Mouse (Mus musculus): ENCODE measurements at regions not wholly inside any gene's neighbourhood (a gene's known extent, or its start where the extent isn't known, plus 50 kb on each side); places are given as distances from the start of the nearest gene placed in this dataset.

- TF ChIP-seq POLR2A (IDR thresholded peaks at IDR 0.05; ENCODE audit: low read depth, low read length) (no peak), CTCF (conservative IDR thresholded peaks at IDR 0.05; ENCODE audit: insufficient read depth, insufficient read length, low read depth, low read length) (no peak)
- H3K4me1 ChIP-seq (ENCODE audit: control insufficient read depth, insufficient read depth, low read length): no peaks in the 10 kb centered on the region
- 80% methylated on average over 4 of the region's 4 CpGs for WGBS
- H3K4me3 ChIP-seq (ENCODE audit: insufficient read depth, low read depth, low read length): no peak overlapping the region
- no peak overlapping the region for H3K27ac ChIP-seq (ENCODE audit: insufficient read depth, low read depth, low read length)
- no peaks in the 10 kb centered on the region for H3K36me3 ChIP-seq (ENCODE audit: control insufficient read depth, insufficient read depth, low read length)
- no peak for DNase-seq
- no peaks in the 10 kb centered on the region for H3K27me3 ChIP-seq (replicated peaks; ENCODE audit: control insufficient read depth, insufficient read depth, low read length)
Measured at GRCm38 (mm10) chr9:117814661-117815060, 184.9 kb upstream of the Rbms3 start.

- H3K4me3 ChIP-seq (ENCODE audit: insufficient read depth, low read depth, low read length): no peak overlapping the region
- peak; percentile 31 for DNase-seq
- 58% methylated on average over 9 of the region's 9 CpGs for WGBS
- H3K36me3 ChIP-seq (ENCODE audit: control insufficient read depth, insufficient read depth, low read length): no peaks in the 10 kb centered on the region
- no peaks in the 10 kb centered on the region for H3K27me3 ChIP-seq (replicated peaks; ENCODE audit: control insufficient read depth, insufficient read depth, low read length)
- TF ChIP-seq POLR2A (IDR thresholded peaks at IDR 0.05; ENCODE audit: low read depth, low read length) (no peak), CTCF (conservative IDR thresholded peaks at IDR 0.05; ENCODE audit: insufficient read depth, insufficient read length, low read depth, low read length) (no peak)
- no peaks in the 10 kb centered on the region for H3K4me1 ChIP-seq (ENCODE audit: control insufficient read depth, insufficient read depth, low read length)
- no peak overlapping the region for H3K27ac ChIP-seq (ENCODE audit: insufficient read depth, low read depth, low read length)
Measured at GRCm38 (mm10) chr9:117813216-117813615, 183.5 kb upstream of the Rbms3 start.

GRCm38 (mm10) chr9:117805812-117806211, 176.1 kb upstream of the Rbms3 start:
- Histone ChIP-seq H3K27me3 (replicated peaks; ENCODE audit: control insufficient read depth, insufficient read depth, low read length) (no peaks in the 10 kb centered on the region), H3K4me3 (ENCODE audit: insufficient read depth, low read depth, low read length) (no peak overlapping the region), H3K36me3 (ENCODE audit: control insufficient read depth, insufficient read depth, low read length) (no peaks in the 10 kb centered on the region), H3K27ac (ENCODE audit: insufficient read depth, low read depth, low read length) (no peak overlapping the region), H3K4me1 (ENCODE audit: control insufficient read depth, insufficient read depth, low read length) (no peaks in the 10 kb centered on the region)
- DNase-seq: no peak
- TF ChIP-seq CTCF (conservative IDR thresholded peaks at IDR 0.05; ENCODE audit: insufficient read depth, insufficient read length, low read depth, low read length) (no peak), POLR2A (IDR thresholded peaks at IDR 0.05; ENCODE audit: low read depth, low read length) (no peak)
- WGBS: 57% methylated on average over 9 of the region's 9 CpGs

GRCm38 (mm10) chr9:117784186-117784591, 154.5 kb upstream of the Rbms3 start:
- no peak for DNase-seq
- Histone ChIP-seq H3K27me3 (replicated peaks; ENCODE audit: control insufficient read depth, insufficient read depth, low read length) (no peaks in the 10 kb centered on the region), H3K4me3 (ENCODE audit: insufficient read depth, low read depth, low read length) (no peak overlapping the region), H3K27ac (ENCODE audit: insufficient read depth, low read depth, low read length) (no peak overlapping the region), H3K36me3 (ENCODE audit: control insufficient read depth, insufficient read depth, low read length) (no peaks in the 10 kb centered on the region), H3K4me1 (ENCODE audit: control insufficient read depth, insufficient read depth, low read length) (no peaks in the 10 kb centered on the region)
- WGBS: 33% methylated on average over 5 of the region's 5 CpGs
- no peak for TF ChIP-seq POLR2A (IDR thresholded peaks at IDR 0.05; ENCODE audit: low read depth, low read length)
- no peak for TF ChIP-seq CTCF (conservative IDR thresholded peaks at IDR 0.05; ENCODE audit: insufficient read depth, insufficient read length, low read depth, low read length)

GRCm38 (mm10) chr9:117754651-117755050, 124.9 kb upstream of the Rbms3 start:
- Histone ChIP-seq H3K4me3 (ENCODE audit: insufficient read depth, low read depth, low read length) (no peak overlapping the region), H3K27me3 (replicated peaks; ENCODE audit: control insufficient read depth, insufficient read depth, low read length) (no peaks in the 10 kb centered on the region), H3K4me1 (ENCODE audit: control insufficient read depth, insufficient read depth, low read length) (no peaks in the 10 kb centered on the region), H3K27ac (ENCODE audit: insufficient read depth, low read depth, low read length) (no peak overlapping the region), H3K36me3 (ENCODE audit: control insufficient read depth, insufficient read depth, low read length) (no peaks in the 10 kb centered on the region)
- no peak for TF ChIP-seq CTCF (conservative IDR thresholded peaks at IDR 0.05; ENCODE audit: insufficient read depth, insufficient read length, low read depth, low read length)
- no peak for TF ChIP-seq POLR2A (IDR thresholded peaks at IDR 0.05; ENCODE audit: low read depth, low read length)
- DNase-seq: no peak
- WGBS: 89% methylated on average over 6 of the region's 6 CpGs

GRCm38 (mm10) chr9:117753466-117753865, 123.8 kb upstream of the Rbms3 start:
- no peaks in the 10 kb centered on the region for H3K27me3 ChIP-seq (replicated peaks; ENCODE audit: control insufficient read depth, insufficient read depth, low read length)
- TF ChIP-seq POLR2A (IDR thresholded peaks at IDR 0.05; ENCODE audit: low read depth, low read length): no peak
- TF ChIP-seq CTCF (conservative IDR thresholded peaks at IDR 0.05; ENCODE audit: insufficient read depth, insufficient read length, low read depth, low read length): no peak
- no peak overlapping the region for H3K27ac ChIP-seq (ENCODE audit: insufficient read depth, low read depth, low read length)
- no peaks in the 10 kb centered on the region for H3K4me1 ChIP-seq (ENCODE audit: control insufficient read depth, insufficient read depth, low read length)
- H3K36me3 ChIP-seq (ENCODE audit: control insufficient read depth, insufficient read depth, low read length): no peaks in the 10 kb centered on the region
- no peak for DNase-seq
- no peak overlapping the region for H3K4me3 ChIP-seq (ENCODE audit: insufficient read depth, low read depth, low read length)
- 68% methylated on average over 3 of the region's 3 CpGs for WGBS

GRCm38 (mm10) chr9:117744906-117745305, 115.2 kb upstream of the Rbms3 start:
- no peak for TF ChIP-seq CTCF (conservative IDR thresholded peaks at IDR 0.05; ENCODE audit: insufficient read depth, insufficient read length, low read depth, low read length)
- no peak for TF ChIP-seq POLR2A (IDR thresholded peaks at IDR 0.05; ENCODE audit: low read depth, low read length)
- H3K27me3 ChIP-seq (replicated peaks; ENCODE audit: control insufficient read depth, insufficient read depth, low read length): no peaks in the 10 kb centered on the region
- no peaks in the 10 kb centered on the region for H3K4me1 ChIP-seq (ENCODE audit: control insufficient read depth, insufficient read depth, low read length)
- DNase-seq: no peak
- no peaks in the 10 kb centered on the region for H3K36me3 ChIP-seq (ENCODE audit: control insufficient read depth, insufficient read depth, low read length)
- whole genome bisulfite sequencing: 81% methylated on average over 8 of the region's 8 CpGs
- H3K4me3 ChIP-seq (ENCODE audit: insufficient read depth, low read depth, low read length): no peak overlapping the region
- no peak overlapping the region for H3K27ac ChIP-seq (ENCODE audit: insufficient read depth, low read depth, low read length)

GRCm38 (mm10) chr9:117729366-117729765, 99.7 kb upstream of the Rbms3 start:
- TF ChIP-seq CTCF (conservative IDR thresholded peaks at IDR 0.05; ENCODE audit: insufficient read depth, insufficient read length, low read depth, low read length) (no peak), POLR2A (IDR thresholded peaks at IDR 0.05; ENCODE audit: low read depth, low read length) (no peak)
- DNase-seq: no peak
- no peaks in the 10 kb centered on the region for H3K4me1 ChIP-seq (ENCODE audit: control insufficient read depth, insufficient read depth, low read length)
- no peak overlapping the region for H3K4me3 ChIP-seq (ENCODE audit: insufficient read depth, low read depth, low read length)
- H3K27me3 ChIP-seq (replicated peaks; ENCODE audit: control insufficient read depth, insufficient read depth, low read length): no peaks in the 10 kb centered on the region
- no peaks in the 10 kb centered on the region for H3K36me3 ChIP-seq (ENCODE audit: control insufficient read depth, insufficient read depth, low read length)
- H3K27ac ChIP-seq (ENCODE audit: insufficient read depth, low read depth, low read length): no peak overlapping the region
- WGBS: 64% methylated on average over 6 of the region's 6 CpGs
